Mouse (Mus musculus) brain, embryonic 14.5 days (tissue): ENCODE measurements at regions not wholly inside any gene's neighbourhood (a gene's known extent, or its start where the extent isn't known, plus 50 kb on each side); places are given as distances from the start of the nearest gene placed in this dataset.

ENCODE experiments used
- CTCF ChIP-seq: fragments of 200-500 bp; IDR thresholded peaks from 2 replicates; pipeline ENCODE4 v1.5.1; 2012; ENCODE audit warnings: inconsistent platforms, mild to moderate bottlenecking, moderate library complexity, borderline replicate concordance; ENCODE audit not compliant: insufficient read depth, insufficient read length; ENCODE audit errors: extremely low read depth
- POLR2A ChIP-seq: fragments of 200-500 bp; IDR thresholded peaks from 2 replicates; pipeline ENCODE4 v1.6.1; 2012; ENCODE audit warnings: mild to moderate bottlenecking, inconsistent platforms, borderline replicate concordance; ENCODE audit not compliant: poor library complexity, insufficient read depth, insufficient read length, severe bottlenecking; ENCODE audit errors: extremely low read depth

GRCm38 (mm10) chr2:107231680-107232079 is 58.8 kb upstream of the Kcna4 start:
- no peak for TF ChIP-seq POLR2A
- TF ChIP-seq CTCF = no peak
